Mouse (Mus musculus) heart, postnatal 36 days (tissue): Measurements from ENCODE around the gene Pofut1. TPM values are rescaled to one million over a fixed set of nuclear protein-coding genes. Genes with fewer than 3 reads are reported as not detected.
A peak's percentile ranks its signal among the peaks of the same experiment; 100 is the strongest.

Source experiments
- DNase-seq, 2 experiments: peaks; one replicate each; pipeline ENCODE4 v3.0.0; 2021 to 2022
- intact Hi-C: fragments of 180-260 bp; cut with DNase I; formaldehyde crosslinking; loops from one replicate; pipeline ENCODE4 v1.15.1; 2025
- total RNA-seq, 2 experiments: library from RNA; stranded (reverse); gene quantifications; 2 replicates each; pipeline ENCODE4 v1.2.3; 2021

The Pofut1 gene
- total RNA-seq, result 10 to 100 TPM; 13.7 to 14.6 TPM

DNA sequence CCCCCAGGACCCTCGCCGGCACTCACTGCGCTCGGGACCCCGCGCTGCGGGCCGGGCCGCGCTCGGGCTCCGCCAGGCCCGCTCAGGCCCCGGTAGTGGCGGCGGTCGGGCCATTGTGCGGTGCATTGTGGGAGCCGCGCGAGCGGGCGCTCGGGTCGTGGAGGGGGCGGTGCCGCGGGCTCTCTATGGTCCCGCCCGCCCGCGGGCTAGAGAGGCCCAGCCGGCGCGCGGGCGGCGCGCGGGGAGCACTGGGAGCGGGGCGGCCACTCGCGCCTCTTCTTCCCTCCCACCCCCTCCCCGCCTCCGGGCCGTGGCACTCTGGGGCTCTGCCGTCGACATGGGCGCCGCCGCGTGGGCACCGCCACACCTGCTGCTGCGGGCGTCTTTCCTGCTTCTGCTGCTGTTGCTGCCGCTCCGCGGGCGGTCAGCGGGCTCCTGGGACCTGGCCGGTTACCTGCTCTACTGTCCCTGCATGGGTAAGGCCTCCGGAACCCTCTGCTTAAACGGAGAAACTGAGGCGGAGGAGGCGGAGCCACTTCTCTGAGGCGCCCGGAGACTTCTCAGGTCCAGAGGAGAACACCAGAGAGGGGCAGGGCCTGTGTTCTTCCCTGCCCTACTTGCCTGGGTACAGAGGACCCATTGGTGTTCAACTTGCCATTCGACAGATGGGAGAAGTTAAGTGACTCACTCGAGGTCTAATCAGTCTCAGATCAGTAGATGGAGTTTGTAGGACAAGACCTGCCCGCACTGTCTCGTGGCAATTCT is at the start of gene Pofut1, which contains the start of gene Plagl2:
Gene Pofut1, plus strand, starts transcription at position 284 of the 765 bp plus-strand sequence.
Gene Plagl2, minus strand, starts transcription at position 177 of the 765 bp plus-strand sequence.
- peak; percentile 90 for DNase-seq
- intact Hi-C loops, result loop anchor here (2.0 to 5.0 kb wide), 4 partner anchors 81 to 206 kb away; partner anchors contain the start of gene Tm9sf4

DNA sequence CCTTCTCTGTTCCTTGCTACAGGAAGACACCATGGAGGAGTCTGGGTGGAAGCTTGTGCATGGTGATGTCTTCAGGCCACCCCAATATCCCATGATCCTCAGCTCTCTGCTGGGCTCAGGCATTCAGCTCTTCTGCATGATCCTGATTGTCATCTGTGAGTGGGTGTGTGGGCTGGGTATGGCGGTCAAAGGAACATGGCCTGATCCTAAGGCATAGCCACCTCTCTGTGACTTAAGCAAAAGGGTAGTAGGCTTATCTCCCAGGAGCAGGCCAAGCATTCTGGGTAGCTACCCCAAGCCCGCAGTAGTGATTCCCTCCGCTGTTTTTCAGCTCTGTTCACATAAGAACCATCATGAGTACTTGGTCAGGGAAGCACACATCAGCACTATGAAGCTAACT is 47.1 kb upstream of the Pofut1 start:
- DNase-seq, result no peak
- intact Hi-C loops, result no loop called here

DNA sequence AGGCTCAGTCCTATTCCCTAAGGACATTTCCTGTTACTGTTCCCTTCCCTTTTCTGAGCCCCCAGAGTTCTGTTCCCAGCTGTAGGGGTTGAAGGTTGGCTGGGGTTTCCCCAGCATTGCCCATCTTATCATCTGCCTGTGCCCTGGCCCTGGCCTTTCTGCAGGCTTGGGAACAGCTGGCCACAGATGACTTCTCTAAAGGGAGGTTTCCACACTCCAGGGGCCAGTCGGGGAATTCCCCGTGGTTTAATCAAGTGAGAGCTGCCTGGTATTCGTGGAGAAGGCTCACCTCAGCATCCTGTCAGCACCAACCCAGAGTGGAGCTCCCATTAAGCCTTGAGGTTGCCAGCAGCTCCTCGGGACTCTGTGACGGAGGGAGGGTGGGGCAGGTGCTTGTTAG is 42.8 kb upstream of the Pofut1 start:
- DNase-seq, result peak in 1 of 2 experiments; percentile 11

DNA sequence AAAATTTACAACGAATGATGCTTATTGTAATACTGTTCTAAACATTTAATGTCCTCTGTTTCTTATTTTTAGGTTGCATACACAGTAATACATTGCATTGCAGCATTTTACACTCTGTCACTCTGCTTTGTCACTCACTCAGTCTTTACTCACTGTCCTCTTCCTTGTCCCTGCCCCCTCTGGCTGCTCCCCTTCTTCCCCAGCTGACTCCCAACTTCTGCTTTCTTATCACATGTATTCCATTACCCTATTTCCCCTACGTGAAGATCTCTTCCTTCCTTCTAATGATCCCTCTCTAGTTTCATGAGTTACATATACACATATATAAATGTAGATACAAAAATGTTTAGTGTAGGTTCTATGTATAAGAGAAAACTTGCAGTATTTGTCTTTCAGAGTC is 42.2 kb upstream of the Pofut1 start:
- intact Hi-C loops, result no loop called here
- DNase-seq, result no peak

More for the DNA sequence above, 42.8 kb upstream of the Pofut1 start:
- intact Hi-C loops, result no loop called here

DNA sequence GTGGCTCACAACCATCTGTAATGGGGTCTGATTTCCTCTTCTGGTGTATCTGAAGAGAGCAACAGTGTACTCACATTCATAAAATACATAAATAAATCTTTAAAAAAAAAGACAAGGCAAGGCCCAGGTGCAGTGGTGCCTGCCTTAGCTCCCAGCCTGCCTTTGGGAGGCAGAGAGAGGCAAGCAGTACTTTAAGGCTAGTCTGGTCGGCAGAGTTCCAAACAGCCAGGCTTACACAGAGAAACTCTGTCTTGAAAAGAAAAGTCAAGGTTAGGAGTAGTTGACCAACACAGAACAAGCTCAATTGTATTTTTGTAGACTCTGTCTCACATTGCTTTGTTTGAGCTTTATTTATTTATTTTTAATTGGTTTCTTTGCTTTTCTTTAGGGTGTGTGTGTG is 38.6 kb upstream of the Pofut1 start:
- no peak for DNase-seq
- intact Hi-C loops, result no loop called here

DNA sequence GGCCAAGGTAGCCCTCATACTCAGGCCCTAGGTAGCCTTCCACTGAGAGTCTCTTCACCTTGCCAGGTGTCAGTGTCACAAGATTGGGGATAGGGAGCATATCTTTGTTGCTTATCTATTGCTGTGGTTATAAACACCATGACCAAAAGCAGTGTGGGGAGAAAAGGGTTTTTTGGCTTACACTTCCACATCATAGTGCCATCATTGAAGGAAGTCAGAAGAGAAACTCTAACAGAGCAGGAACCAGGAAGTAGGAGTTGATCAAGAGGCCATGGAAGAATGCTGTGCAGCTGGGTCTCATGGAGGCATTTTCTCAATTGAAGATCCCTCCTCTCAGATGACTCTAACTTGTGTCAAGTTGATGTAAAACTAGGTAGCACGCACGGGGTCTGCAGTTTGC is 33.2 kb upstream of the Pofut1 start:
- no peak for DNase-seq
- intact Hi-C loops, result no loop called here

DNA sequence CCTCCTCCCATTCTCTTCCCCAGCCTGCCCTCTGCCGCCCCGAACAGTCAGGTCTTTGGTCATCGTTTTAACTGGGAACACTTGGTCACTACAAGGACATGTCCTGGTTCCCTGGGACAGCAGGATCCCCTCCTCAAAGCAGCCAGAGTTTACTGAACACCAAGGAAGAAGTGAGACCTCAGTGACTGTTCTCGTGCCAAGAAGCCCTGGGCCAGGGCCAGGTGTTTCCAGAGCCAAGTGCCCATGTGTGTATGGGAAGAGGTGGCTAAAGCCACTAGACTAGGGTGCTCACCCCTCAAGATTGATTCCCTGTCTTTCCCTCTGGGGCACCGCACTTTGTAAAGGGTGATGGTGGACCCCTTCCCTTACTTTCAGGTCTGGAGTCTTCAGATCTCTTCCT is 32.0 kb upstream of the Pofut1 start:
- intact Hi-C loops, result no loop called here
- no peak for DNase-seq

DNA sequence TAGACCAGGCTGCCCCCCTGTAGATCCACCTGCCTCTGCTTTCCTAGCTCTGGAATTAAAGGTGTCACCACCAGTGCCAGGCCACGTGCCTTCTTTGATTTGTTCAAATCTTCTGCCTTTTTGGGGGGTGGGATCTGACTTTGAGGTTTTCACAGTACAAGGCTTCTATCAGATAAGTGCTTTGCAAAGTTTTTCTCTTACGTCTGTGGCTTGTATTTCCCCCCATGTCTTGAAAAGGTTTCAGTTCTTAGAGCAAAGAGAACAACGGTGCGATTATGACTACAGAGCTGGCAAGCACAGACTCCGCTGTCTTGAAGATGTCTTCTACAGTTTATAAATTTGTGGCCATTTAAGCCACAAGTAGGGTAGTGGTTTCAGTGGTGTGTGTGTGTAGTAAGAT is 29.9 kb upstream of the Pofut1 start:
- no peak for DNase-seq
- intact Hi-C loops, result no loop called here

DNA sequence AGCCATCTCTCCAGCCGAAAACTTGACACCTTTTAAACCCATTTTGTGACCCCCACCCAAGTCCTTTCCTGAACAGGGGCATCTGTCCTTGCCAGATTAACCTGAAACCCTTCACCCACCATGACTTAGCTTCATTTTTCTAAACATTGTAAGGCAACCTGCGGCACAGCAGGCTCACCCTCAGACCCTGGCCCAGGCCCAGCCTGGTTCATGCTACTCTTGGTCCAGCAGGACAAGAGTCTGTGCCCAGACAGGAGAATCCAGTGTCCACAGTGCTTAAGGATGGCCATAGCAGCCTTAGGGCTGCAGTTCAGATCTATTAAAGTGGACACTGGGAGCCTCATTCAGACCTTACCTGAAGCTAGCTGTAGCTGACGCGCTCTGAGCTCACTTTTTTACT is 28.0 kb upstream of the Pofut1 start:
- intact Hi-C loops, result no loop called here
- DNase-seq, result no peak

DNA sequence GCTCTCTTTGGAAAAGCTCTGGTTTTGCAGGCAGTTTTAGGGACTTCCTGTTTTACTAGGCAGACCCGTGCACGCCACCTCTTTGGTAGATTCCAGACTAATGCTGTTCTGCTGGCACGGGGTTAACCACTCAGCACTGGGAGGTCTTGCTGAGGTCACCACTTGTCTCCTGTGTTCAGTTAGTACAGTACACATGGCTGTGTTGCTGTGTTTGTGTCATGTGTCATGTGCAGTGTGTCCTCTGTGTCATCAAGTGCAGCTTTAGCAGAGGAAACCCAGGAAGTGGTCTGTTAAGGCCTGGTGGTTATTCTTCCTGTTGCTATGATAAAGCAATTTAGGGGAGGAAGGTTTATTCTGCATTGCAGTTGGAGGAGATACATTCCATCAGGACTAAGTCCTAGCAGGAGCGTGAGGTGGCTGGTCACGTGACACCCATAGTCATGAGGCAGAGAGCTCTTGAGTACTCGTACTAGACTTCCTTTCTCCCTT is 26.5 kb upstream of the Pofut1 start:
- no peak for DNase-seq
- intact Hi-C loops, result no loop called here

DNA sequence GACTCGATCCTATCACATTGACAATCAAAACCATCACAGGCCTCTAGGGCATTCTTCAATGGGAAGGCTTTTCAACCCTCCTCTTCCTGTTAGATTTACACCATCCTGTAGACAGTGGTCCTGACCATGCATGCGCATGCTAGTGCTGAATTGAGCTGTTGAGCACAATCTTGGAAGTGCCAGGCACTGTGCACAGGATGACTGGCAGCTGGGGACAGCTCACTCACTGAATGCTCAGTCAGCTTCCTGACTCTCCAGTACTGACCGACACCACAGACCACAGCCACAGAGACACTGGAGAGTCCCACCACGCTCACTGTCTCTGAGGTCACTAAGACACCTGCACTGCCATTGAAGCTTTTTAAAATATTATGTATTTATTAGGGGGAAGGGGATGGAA is 25.9 kb upstream of the Pofut1 start:
- intact Hi-C loops, result no loop called here
- no peak for DNase-seq

DNA sequence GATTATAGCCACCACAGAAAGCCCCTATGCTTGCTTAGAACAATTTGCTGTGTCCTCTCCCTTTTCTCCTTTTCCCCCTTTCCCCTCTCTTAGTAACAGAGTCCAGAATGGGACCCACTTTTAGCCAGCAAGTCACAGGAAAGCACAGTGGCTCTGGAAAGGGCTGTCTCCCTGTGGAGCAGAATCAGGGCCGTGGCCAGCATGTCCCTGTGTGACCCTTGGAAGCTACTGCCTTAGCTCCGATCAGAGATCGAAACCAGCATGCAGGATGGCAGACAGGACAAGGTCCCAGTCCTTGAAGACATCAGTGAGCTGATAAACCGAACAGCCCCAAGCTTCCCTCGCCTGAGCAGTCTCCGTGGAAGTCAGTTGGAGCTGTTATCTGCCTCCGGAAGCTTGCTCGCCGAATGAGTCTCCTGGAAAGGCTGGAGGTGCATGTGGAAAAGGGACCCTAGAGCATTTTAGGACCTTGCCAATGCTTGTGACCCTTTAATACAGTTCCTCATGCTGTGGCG is 23.4 kb upstream of the Pofut1 start:
- no peak for DNase-seq
- intact Hi-C loops, result no loop called here

DNA sequence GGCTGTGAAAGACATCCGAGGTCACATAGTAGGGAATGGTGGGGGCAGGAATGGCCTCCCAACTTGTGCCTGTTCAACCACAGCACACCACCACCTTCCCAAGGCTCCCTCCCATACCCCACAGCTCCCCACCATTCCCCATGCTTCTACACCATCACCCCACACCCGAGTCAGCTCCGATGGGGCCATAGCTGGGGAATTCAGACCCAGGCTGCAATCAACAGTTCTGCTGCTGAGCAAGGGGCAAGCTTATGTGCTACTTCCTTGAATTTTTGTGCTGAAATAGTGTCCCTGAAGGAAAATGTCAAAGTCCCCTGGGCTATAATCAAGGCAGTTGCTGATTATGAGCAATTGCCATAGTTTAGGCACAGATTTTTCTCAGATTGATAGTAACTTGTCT is 22.8 kb upstream of the Pofut1 start:
- intact Hi-C loops, result no loop called here

DNA sequence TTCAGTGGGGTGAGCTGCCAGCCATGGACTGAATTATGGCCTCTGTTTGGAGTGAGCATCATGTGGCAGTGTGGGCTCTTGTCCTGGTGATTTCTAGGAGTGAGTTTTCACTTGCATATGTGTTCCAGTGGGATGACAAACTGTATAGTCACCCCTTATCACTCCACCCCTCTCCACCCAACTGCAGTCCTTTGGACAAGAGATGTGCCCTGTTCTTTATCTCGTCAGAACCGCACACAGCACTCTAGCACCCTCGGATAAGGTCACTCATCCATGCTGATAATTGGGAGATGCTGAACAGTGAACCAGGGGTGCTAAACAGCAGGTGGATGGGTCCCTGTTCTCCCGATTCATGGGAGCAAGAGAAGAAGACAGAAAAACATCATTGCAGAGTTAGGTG is 19.7 kb upstream of the Pofut1 start:
- intact Hi-C loops, result no loop called here
- no peak for DNase-seq

More for the DNA sequence above, 22.8 kb upstream of the Pofut1 start:
- no peak for DNase-seq

DNA sequence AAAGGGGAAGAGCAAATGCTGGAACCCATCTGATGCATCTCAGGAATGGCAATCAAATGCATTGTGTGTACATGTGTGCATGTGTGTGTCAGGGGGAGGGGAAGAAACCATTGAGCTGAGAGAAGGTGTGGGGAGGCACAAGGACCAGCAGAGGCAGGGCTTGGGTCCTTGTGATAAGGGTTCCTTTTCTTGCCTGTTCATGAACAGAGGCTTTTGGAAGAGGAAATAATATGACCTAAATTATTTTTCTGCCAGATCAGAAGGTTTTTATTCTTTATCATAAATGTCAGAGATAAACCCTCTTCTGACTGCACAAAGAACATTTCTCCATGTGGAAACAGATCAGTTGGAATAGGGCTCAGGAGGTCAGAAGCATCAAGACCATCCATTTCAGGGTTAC is 19.2 kb upstream of the Pofut1 start:
- no peak for DNase-seq
- intact Hi-C loops, result no loop called here

DNA sequence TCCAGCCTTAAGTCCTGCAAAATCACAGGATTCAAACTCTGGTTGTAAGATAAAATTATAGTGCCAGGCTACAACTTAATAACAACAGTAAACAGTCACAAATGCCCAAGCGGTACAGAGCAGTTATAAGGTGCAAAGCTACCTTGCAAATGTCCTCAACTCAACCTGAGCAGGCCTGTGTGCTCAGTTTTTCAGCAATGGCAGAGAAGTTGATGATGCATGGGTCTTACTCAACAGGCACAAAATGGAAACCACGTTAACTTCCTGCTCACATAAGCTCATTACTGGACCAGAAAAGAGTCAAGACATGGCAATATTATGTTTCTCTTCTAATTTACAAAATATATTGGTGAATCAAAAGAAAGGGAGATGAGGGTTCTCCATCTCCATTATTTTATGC is 18.8 kb upstream of the Pofut1 start:
- no peak for DNase-seq
- intact Hi-C loops, result no loop called here

DNA sequence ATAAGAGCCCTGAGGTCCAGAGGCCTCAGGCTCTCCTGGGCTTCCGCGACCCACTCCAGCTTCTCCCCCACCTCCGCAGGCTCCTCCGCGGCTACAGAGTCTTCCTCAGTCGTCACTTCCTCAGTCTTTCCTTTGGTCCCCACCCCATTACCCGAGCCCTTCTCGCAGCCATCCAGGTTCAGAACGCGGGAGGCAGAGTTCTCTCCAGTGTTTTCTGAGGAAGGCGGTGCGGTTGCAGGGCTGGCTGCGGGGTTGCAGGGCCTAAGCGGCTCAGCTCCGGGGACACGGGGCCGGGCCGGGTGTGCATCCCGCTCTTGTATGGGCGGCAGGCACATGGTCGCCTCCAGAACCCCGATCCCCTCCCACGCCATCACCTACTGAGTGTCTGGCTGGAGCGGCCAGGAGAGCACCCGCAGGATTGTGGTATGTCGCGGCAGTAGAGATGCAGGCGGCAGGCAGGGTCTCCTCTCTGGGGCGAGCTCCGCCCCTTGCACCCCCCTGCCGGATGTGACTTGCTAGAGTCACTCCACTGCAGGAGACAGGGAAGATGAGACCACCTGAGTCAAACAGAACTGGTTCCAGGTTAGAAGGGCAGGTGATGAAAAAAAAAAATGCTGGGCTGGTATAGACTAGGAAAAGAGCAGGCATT is 16.3 kb upstream of the Pofut1 start, which contains the start of gene Tspyl3:
Gene Tspyl3, minus strand, starts transcription at position 496 of the 649 bp plus-strand sequence.
- intact Hi-C loops, result no loop called here

DNA sequence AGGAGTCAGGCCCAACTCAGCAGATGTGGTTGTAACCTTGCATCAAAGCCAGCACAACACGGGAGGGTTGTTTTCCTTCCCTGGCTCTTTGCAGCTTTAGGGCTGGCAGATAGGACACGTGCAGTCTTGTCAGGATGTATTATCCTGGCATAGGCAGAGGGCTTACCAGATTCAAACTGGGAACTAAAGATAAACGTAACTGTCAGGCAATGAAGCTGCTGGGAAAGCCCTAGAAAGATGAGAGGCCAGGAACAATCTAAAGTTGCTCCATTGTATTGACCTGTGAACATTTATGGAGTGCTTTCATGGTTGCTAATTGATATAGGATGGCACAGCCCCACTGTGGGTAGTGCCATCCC is 15.8 kb upstream of the Pofut1 start:
- DNase-seq, result no peak
- intact Hi-C loops, result no loop called here

More for the DNA sequence above, 16.3 kb upstream of the Pofut1 start, which contains the start of gene Tspyl3:
- DNase-seq, result peak; percentile 44 to 49

DNA sequence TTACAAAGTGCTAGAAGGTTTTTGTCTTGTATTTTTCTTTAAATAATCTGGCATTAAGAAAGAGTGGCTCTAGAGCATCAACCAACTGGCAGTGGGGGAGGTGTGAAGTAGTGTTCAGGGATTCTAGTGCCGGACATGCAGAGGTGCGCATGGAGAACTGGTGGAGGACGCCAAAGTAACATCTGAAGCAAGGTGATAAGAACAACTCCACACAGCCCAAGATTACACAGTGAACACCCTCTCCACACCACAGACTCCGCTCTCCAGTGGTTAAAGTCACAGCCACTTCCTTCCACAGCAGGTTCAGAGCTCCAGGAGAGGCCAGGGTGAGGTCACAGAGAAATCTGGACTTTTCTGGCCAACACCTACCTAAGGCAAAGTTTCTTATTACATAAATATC is 13.4 kb upstream of the Pofut1 start:
- no peak for DNase-seq
- intact Hi-C loops, result no loop called here

DNA sequence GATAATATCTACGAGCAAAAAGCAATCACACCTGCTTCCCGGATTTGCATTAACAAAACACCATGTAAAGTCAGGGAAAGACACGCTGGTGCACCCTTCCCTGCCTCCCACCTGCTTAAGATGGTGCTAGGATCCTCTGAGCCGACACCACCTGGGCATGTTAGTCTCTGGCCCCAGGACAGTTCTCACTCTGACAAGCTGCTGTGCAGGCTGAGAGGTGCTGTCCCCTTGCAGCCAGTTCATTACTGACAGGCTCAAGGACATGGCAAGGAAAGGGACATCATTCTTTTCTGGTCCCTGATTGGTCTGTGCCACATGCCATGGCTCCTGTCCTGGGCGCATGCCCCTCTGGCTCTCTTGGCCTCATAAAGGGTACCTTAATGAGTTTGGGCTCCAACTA is 12.8 kb upstream of the Pofut1 start:
- intact Hi-C loops, result no loop called here
- DNase-seq, result no peak

DNA sequence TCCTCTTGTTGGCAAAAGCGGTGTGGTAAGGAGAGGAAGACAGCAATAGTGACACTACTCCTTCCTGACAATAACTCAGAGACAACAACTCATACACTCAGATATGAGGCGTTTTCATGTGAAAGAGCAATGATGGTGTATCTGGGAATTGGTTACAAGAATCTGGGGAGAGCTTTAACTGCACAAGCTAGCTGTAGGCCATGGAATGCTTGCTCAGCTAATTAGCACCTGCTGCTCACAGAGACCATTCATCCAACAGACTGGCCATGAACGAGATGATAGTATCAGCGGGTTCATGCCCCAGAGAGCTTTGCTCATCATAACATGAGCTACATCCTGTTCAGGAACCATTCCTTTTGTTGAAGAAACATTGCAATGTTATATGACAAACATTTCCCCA is 4.1 kb upstream of the Pofut1 start:
- intact Hi-C loops, result no loop called here
- no peak for DNase-seq

DNA sequence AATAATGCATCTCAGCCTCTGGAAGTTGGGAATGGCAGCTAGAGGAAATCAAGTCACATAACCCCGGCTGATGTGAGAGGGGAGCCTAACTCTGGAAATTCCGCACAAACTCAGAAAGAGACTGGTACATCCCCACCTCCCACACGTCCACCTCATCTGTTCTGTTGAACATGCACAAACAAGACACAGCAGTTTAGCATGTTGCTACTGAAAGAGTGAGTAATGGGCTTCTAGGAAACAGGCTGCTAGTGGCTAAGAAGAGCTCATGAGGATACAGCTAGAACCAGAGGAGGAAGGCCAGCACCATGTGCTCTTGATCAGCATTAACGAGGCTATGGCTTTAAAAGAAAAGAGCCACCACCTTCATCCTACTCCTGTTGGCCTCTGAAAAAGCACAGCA is 3.4 kb upstream of the Pofut1 start:
- DNase-seq, result no peak
- intact Hi-C loops, result no loop called here
